Mouse (Mus musculus) brain, embryonic 14.5 days (tissue): ENCODE measurements around the gene Lrrk1.

ENCODE experiments used
- CTCF ChIP-seq: fragments of 200-500 bp; IDR thresholded peaks from 2 replicates; pipeline ENCODE4 v1.5.1; 2012; ENCODE audit warnings: inconsistent platforms, mild to moderate bottlenecking, moderate library complexity, borderline replicate concordance; ENCODE audit not compliant: insufficient read depth, insufficient read length; ENCODE audit errors: extremely low read depth
- POLR2A ChIP-seq: fragments of 200-500 bp; IDR thresholded peaks from 2 replicates; pipeline ENCODE4 v1.6.1; 2012; ENCODE audit warnings: mild to moderate bottlenecking, inconsistent platforms, borderline replicate concordance; ENCODE audit not compliant: poor library complexity, insufficient read depth, insufficient read length, severe bottlenecking; ENCODE audit errors: extremely low read depth

GRCm38 (mm10) chr7:66309240-66309949, 78.8 kb downstream of the Lrrk1 start:
- TF ChIP-seq CTCF (no peak), POLR2A (no peak)
